Mouse (Mus musculus): ENCODE data around the gene Cox20. TPM values are rescaled to one million over a fixed set of nuclear protein-coding genes. Genes with fewer than 3 reads are reported as not detected.
"Not testable (repeated sequence)": the region's sequence is repeated elsewhere in the genome, so short reads cannot be mapped to it uniquely, and the experiment has no call there.

Gene Cox20
- polyA plus RNA-seq, 1 experiment from 2014 or later, result 123 TPM

GRCm38 (mm10) chr1:178287601-178288176 lies 31.2 kb upstream of the Cox20 start:
- Histone ChIP-seq H3K4me2 (replicated peaks; ENCODE audit: low read depth, low read length) (no peak overlapping the region), H3K4me1 (replicated peaks; ENCODE audit: control insufficient read depth, insufficient read depth, low read length) (no peaks in the 10 kb centered on the region), H3K27me3 (ENCODE audit: control insufficient read depth, insufficient read depth, low read length) (no peaks in the 10 kb centered on the region), H3K9me3 (ENCODE audit: control insufficient read depth, low read length) (no peaks in the 10 kb centered on the region), H3K27ac (ENCODE audit: low read depth, low read length) (no peak overlapping the region), H3K9ac (ENCODE audit: low read depth, low read length) (no peak overlapping the region), H3K4me3 (ENCODE audit: low read depth, low read length) (no peak overlapping the region), H3K36me3 (ENCODE audit: control insufficient read depth, insufficient read depth, low read length) (no peaks in the 10 kb centered on the region)
- ATAC-seq (ENCODE audit: low FRiP score), result no peak
- 62% methylated on average over 8 of the region's 8 CpGs for WGBS
- no peak for DNase-seq (ENCODE audit: low spot score)

GRCm38 (mm10) chr1:178291716-178292115 lies 27.2 kb upstream of the Cox20 start:
- DNase-seq (ENCODE audit: low spot score) (no peak), ATAC-seq (ENCODE audit: low FRiP score) (no peak)
- WGBS, result 83% methylated on average over 3 of the region's 3 CpGs

GRCm38 (mm10) chr1:178294051-178294450 lies 24.9 kb upstream of the Cox20 start:
- WGBS, result 93% methylated on average over 1 of the region's 1 CpGs
- Histone ChIP-seq H3K4me2 (replicated peaks; ENCODE audit: low read depth, low read length) (no peak overlapping the region), H3K9ac (ENCODE audit: low read depth, low read length) (no peak overlapping the region), H3K9me3 (ENCODE audit: control insufficient read depth, low read length) (no peaks in the 10 kb centered on the region), H3K27me3 (ENCODE audit: control insufficient read depth, insufficient read depth, low read length) (no peaks in the 10 kb centered on the region), H3K4me1 (replicated peaks; ENCODE audit: control insufficient read depth, insufficient read depth, low read length) (no peaks in the 10 kb centered on the region), H3K27ac (ENCODE audit: low read depth, low read length) (no peak overlapping the region), H3K36me3 (ENCODE audit: control insufficient read depth, insufficient read depth, low read length) (no peaks in the 10 kb centered on the region), H3K4me3 (ENCODE audit: low read depth, low read length) (no peak overlapping the region)
- ATAC-seq (ENCODE audit: low FRiP score), result no peak
- no peak for DNase-seq (ENCODE audit: low spot score)

More at GRCm38 (mm10) chr1:178291716-178292115, 27.2 kb upstream of the Cox20 start:
- H3K4me1 ChIP-seq (replicated peaks; ENCODE audit: control insufficient read depth, insufficient read depth, low read length), result no peaks in the 10 kb centered on the region
- H3K4me3 ChIP-seq (ENCODE audit: low read depth, low read length), result no peak overlapping the region
- H3K9me3 ChIP-seq (ENCODE audit: control insufficient read depth, low read length), result no peaks in the 10 kb centered on the region
- no peaks in the 10 kb centered on the region for H3K27me3 ChIP-seq (ENCODE audit: control insufficient read depth, insufficient read depth, low read length)
- H3K4me2 ChIP-seq (replicated peaks; ENCODE audit: low read depth, low read length), result no peak overlapping the region
- H3K36me3 ChIP-seq (ENCODE audit: control insufficient read depth, insufficient read depth, low read length), result no peaks in the 10 kb centered on the region
- H3K27ac ChIP-seq (ENCODE audit: low read depth, low read length), result no peak overlapping the region
- no peak overlapping the region for H3K9ac ChIP-seq (ENCODE audit: low read depth, low read length)

GRCm38 (mm10) chr1:178301261-178301660 lies 17.7 kb upstream of the Cox20 start:
- H3K4me2 ChIP-seq (replicated peaks; ENCODE audit: low read depth, low read length); H3K4me3 ChIP-seq (ENCODE audit: low read depth, low read length); H3K36me3 ChIP-seq (ENCODE audit: control insufficient read depth, insufficient read depth, low read length); H3K4me1 ChIP-seq (replicated peaks; ENCODE audit: control insufficient read depth, insufficient read depth, low read length); H3K9me3 ChIP-seq (ENCODE audit: control insufficient read depth, low read length); H3K27ac ChIP-seq (ENCODE audit: low read depth, low read length); ATAC-seq (ENCODE audit: low FRiP score); DNase-seq (ENCODE audit: low spot score); H3K9ac ChIP-seq (ENCODE audit: low read depth, low read length); H3K27me3 ChIP-seq (ENCODE audit: control insufficient read depth, insufficient read depth, low read length): not testable (repeated sequence)
- 89% methylated on average over 2 of the region's 2 CpGs for WGBS

GRCm38 (mm10) chr1:178303425-178303824 lies 15.5 kb upstream of the Cox20 start:
- ATAC-seq (ENCODE audit: low FRiP score) (peak; percentile 33), DNase-seq (ENCODE audit: low spot score) (peak; percentile 79)
- no peak overlapping the region for H3K4me2 ChIP-seq (replicated peaks; ENCODE audit: low read depth, low read length)
- no peak overlapping the region for H3K27ac ChIP-seq (ENCODE audit: low read depth, low read length)
- no peaks in the 10 kb centered on the region for H3K4me1 ChIP-seq (replicated peaks; ENCODE audit: control insufficient read depth, insufficient read depth, low read length)
- 29% methylated on average over 3 of the region's 3 CpGs for WGBS
- H3K36me3 ChIP-seq (ENCODE audit: control insufficient read depth, insufficient read depth, low read length), result no peaks in the 10 kb centered on the region
- H3K27me3 ChIP-seq (ENCODE audit: control insufficient read depth, insufficient read depth, low read length), result no peaks in the 10 kb centered on the region
- no peak overlapping the region for H3K4me3 ChIP-seq (ENCODE audit: low read depth, low read length)
- H3K9ac ChIP-seq (ENCODE audit: low read depth, low read length), result no peak overlapping the region
- no peaks in the 10 kb centered on the region for H3K9me3 ChIP-seq (ENCODE audit: control insufficient read depth, low read length)

GRCm38 (mm10) chr1:178309487-178309886 lies 9.4 kb upstream of the Cox20 start:
- H3K27me3 ChIP-seq (ENCODE audit: control insufficient read depth, insufficient read depth, low read length), result no peaks in the 10 kb centered on the region
- no peak overlapping the region for H3K4me3 ChIP-seq (ENCODE audit: low read depth, low read length)
- H3K9me3 ChIP-seq (ENCODE audit: control insufficient read depth, low read length), result no peaks in the 10 kb centered on the region
- H3K36me3 ChIP-seq (ENCODE audit: control insufficient read depth, insufficient read depth, low read length), result no peaks in the 10 kb centered on the region
- H3K9ac ChIP-seq (ENCODE audit: low read depth, low read length), result no peak overlapping the region
- WGBS, result 82% methylated on average over 2 of the region's 2 CpGs
- no peak overlapping the region for H3K27ac ChIP-seq (ENCODE audit: low read depth, low read length)
- no peak for ATAC-seq (ENCODE audit: low FRiP score)
- DNase-seq (ENCODE audit: low spot score), result no peak
- H3K4me1 ChIP-seq (replicated peaks; ENCODE audit: control insufficient read depth, insufficient read depth, low read length), result no peaks in the 10 kb centered on the region
- no peak overlapping the region for H3K4me2 ChIP-seq (replicated peaks; ENCODE audit: low read depth, low read length)

- Histone ChIP-seq H3K27ac (ENCODE audit: low read depth, low read length) (no peak overlapping the region), H3K9ac (ENCODE audit: low read depth, low read length) (no peak overlapping the region), H3K9me3 (ENCODE audit: control insufficient read depth, low read length) (no peaks in the 10 kb centered on the region), H3K4me3 (ENCODE audit: low read depth, low read length) (no peak overlapping the region), H3K36me3 (ENCODE audit: control insufficient read depth, insufficient read depth, low read length) (no peaks in the 10 kb centered on the region), H3K27me3 (ENCODE audit: control insufficient read depth, insufficient read depth, low read length) (no peaks in the 10 kb centered on the region), H3K4me2 (replicated peaks; ENCODE audit: low read depth, low read length) (no peak overlapping the region), H3K4me1 (replicated peaks; ENCODE audit: control insufficient read depth, insufficient read depth, low read length) (no peaks in the 10 kb centered on the region)
- WGBS, result 83% methylated on average over 1 of the region's 1 CpGs
- DNase-seq (ENCODE audit: low spot score) (no peak), ATAC-seq (ENCODE audit: low FRiP score) (no peak)
Observed at GRCm38 (mm10) chr1:178310128-178310527, 8.8 kb upstream of the Cox20 start.

- Histone ChIP-seq H3K4me1 (replicated peaks; ENCODE audit: control insufficient read depth, insufficient read depth, low read length) (no peaks in the 10 kb centered on the region), H3K4me3 (ENCODE audit: low read depth, low read length) (no peak overlapping the region), H3K27me3 (ENCODE audit: control insufficient read depth, insufficient read depth, low read length) (no peaks in the 10 kb centered on the region), H3K27ac (ENCODE audit: low read depth, low read length) (no peak overlapping the region), H3K4me2 (replicated peaks; ENCODE audit: low read depth, low read length) (no peak overlapping the region), H3K9ac (ENCODE audit: low read depth, low read length) (no peak overlapping the region), H3K36me3 (ENCODE audit: control insufficient read depth, insufficient read depth, low read length) (no peaks in the 10 kb centered on the region), H3K9me3 (ENCODE audit: control insufficient read depth, low read length) (no peaks in the 10 kb centered on the region)
- WGBS, result 93% methylated on average over 1 of the region's 1 CpGs
- DNase-seq (ENCODE audit: low spot score) (no peak), ATAC-seq (ENCODE audit: low FRiP score) (no peak)
Observed at GRCm38 (mm10) chr1:178313039-178313597, 5.8 kb upstream of the Cox20 start.

- Histone ChIP-seq H3K4me2 (replicated peaks; ENCODE audit: low read depth, low read length) (no peak overlapping the region), H3K4me1 (replicated peaks; ENCODE audit: control insufficient read depth, insufficient read depth, low read length) (no peaks in the 10 kb centered on the region), H3K27ac (ENCODE audit: low read depth, low read length) (no peak overlapping the region), H3K4me3 (ENCODE audit: low read depth, low read length) (no peak overlapping the region), H3K9me3 (ENCODE audit: control insufficient read depth, low read length) (no peaks in the 10 kb centered on the region), H3K27me3 (ENCODE audit: control insufficient read depth, insufficient read depth, low read length) (no peaks in the 10 kb centered on the region), H3K36me3 (ENCODE audit: control insufficient read depth, insufficient read depth, low read length) (no peaks in the 10 kb centered on the region), H3K9ac (ENCODE audit: low read depth, low read length) (no peak overlapping the region)
- ATAC-seq (ENCODE audit: low FRiP score) (no peak), DNase-seq (ENCODE audit: low spot score) (no peak)
- 84% methylated on average over 2 of the region's 2 CpGs for WGBS
Observed at GRCm38 (mm10) chr1:178314236-178314635, 4.7 kb upstream of the Cox20 start.

Data from hindbrain, embryonic 11.5 days (tissue).